Mouse (Mus musculus) common myeloid progenitor, adult 5-6 weeks (primary cell): ENCODE measurements around the gene Sntb2. TPM values are rescaled to one million over a fixed set of nuclear protein-coding genes. Genes with fewer than 3 reads are reported as not detected.
"Not testable (repeated sequence)": the region's sequence is repeated elsewhere in the genome, so short reads cannot be mapped to it uniquely, and the experiment has no call there.

Experiments used
- ATAC-seq: replicated peaks from 2 replicates; pipeline ENCODE4 v1.8.0; 2016; ENCODE audit warnings: low read depth, mild to moderate bottlenecking, moderate TSS enrichment, inconsistent platforms; ENCODE audit not compliant: poor library complexity, severe bottlenecking
- total RNA-seq: library from RNA; stranded (forward); fragments of 200-1000, 187-1606 nt; gene quantifications from 2 replicates; pipeline ENCODE4 v1.2.3, GENCODE M21; 2017

Gene Sntb2
- total RNA-seq, 1 experiment from 2014 or later, result 1.9 TPM

- ATAC-seq, result peak; percentile 62
Measured at GRCm38 (mm10) chr8:107030058-107030457, 94.5 kb downstream of the Sntb2 start.

- peak; percentile 86 for ATAC-seq
Measured at GRCm38 (mm10) chr8:107030650-107031576, 95.4 kb downstream of the Sntb2 start, which contains the start of gene Vps4a. TSS of gene Vps4a (plus strand) at chr8:107031222.

- ATAC-seq, result no peak
Measured at GRCm38 (mm10) chr8:107031577-107032090, 96.1 kb downstream of the Sntb2 start.

GRCm38 (mm10) chr8:107033609-107034008 is 98.1 kb downstream of the Sntb2 start:
- ATAC-seq, result not testable (repeated sequence)

GRCm38 (mm10) chr8:107035641-107036040 is 100.1 kb downstream of the Sntb2 start:
- no peak for ATAC-seq

DNA sequence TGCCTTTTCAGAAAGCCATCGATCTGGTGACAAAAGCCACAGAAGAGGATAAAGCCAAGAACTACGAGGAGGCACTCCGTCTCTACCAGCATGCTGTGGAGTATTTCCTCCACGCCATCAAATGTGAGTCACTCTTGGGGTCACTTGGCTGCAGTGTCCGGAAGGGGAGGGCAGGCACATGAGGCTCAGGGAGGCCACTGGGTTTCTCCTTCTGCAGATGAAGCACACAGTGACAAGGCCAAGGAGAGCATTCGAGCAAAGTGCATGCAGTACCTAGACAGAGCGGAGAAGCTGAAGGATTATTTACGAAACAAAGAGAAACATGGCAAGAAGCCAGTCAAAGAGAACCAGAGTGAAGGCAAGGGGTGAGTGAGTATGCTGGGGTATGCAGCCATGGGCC is 101.1 kb downstream of the Sntb2 start:
- no peak for ATAC-seq

DNA sequence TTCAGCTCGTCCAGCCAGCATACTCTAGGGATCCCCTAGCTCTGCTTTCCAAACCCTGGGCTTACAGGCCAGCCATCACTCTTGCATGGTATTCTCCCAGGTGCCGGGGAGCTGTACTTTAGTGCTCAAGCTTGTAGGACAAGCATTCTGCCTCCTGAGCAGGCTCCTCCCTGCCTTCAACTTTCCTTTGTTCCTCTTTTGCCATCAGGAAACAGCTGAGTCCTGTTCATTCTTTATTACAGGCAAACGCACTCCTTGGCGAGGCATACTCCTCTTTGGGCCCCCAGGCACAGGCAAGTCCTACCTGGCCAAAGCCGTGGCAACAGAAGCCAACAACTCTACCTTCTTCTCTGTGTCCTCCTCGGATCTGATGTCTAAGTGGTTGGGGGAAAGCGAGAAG is 105.1 kb downstream of the Sntb2 start:
- peak; percentile 62 for ATAC-seq

DNA sequence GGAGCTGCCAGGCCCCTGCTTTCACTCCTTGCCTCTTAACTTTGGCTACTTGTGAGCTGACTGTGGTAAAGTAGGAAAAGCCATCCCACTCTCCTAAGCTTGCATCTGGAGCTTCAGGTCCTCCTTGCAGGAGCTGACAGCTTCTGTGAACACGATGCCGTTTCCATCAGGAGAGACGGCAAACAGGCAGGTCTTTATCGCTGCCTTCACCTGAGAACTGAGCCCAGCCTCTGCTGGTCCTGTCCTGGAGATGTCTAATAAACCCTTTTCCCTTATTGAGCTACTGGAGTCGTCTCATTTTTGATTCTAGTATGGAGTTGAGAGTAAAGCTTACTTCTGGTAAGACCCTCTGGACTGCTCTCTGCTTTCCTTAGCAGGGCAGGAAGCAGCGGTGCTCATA is 109.9 kb downstream of the Sntb2 start:
- ATAC-seq, result no peak

GRCm38 (mm10) chr8:107046976-107047375 is 111.4 kb downstream of the Sntb2 start:
- ATAC-seq, result no peak

DNA sequence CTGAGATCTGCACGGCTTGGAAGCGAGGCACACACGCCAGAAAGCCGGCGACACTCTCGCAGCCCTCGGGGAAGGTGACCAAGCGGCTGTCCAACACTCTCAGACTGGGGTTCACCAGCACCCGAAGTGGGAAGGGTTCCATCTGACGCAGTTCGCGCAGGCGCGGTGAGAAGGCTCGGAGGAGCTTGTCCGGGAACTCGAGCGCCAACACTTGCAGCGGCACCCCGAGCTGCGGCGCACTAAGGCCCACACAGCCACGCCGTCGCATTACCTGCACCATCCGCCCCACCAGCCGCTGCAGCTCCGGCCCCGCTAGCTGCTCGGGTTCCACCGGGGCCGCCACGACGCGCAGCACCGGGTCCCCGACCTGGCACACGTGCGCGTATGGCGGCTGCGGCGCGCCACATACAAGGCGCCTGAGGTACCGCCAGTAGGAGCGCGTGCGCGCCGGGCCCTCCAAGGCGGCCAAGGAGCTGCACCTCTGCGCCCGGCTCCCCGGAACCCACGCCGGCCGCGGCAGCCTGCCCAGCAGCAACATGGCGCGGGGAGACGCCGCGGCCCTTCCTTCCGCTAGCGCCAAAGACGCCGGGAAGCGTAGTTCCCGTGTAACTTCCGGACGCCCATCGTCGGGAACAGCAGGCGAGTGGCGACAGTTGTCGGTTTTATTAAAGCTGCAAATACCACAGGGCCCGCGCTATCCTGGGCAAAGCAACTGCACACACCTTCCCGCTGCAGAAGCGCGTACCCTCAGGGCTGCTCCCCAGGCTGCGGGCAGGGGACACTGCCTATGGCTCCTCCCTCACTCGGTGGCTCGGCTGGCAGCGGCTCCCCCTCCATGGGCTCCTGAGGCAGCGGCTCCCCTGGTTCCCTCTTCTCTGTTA is 112.8 kb downstream of the Sntb2 start, which contains the start of gene Pdf:
Pdf (minus strand) TSS at position 554 of the 881 bp plus-strand sequence.
- peak; percentile 85 for ATAC-seq

GRCm38 (mm10) chr8:107049480-107049879 is 113.9 kb downstream of the Sntb2 start:
- ATAC-seq, result no peak

DNA sequence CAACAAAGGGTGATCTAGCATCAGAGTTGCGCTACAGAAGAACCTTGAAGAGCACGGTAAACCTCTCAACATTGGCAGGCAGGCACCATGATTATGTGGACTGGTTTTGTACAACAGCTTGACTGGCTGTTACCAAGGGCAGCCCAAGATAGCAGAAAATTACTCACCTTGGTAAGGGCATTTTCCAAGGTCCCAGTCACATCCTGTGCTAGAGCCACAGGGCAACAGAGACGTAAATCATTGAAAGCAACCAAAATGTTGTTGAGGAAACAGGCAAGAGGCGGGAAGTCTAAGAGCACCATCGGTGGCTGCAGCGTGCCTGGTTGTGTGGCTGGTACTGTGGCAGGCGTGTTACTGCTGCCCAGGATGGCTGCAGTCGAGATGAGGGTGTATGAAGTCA is 116.5 kb downstream of the Sntb2 start:
- no peak for ATAC-seq

DNA sequence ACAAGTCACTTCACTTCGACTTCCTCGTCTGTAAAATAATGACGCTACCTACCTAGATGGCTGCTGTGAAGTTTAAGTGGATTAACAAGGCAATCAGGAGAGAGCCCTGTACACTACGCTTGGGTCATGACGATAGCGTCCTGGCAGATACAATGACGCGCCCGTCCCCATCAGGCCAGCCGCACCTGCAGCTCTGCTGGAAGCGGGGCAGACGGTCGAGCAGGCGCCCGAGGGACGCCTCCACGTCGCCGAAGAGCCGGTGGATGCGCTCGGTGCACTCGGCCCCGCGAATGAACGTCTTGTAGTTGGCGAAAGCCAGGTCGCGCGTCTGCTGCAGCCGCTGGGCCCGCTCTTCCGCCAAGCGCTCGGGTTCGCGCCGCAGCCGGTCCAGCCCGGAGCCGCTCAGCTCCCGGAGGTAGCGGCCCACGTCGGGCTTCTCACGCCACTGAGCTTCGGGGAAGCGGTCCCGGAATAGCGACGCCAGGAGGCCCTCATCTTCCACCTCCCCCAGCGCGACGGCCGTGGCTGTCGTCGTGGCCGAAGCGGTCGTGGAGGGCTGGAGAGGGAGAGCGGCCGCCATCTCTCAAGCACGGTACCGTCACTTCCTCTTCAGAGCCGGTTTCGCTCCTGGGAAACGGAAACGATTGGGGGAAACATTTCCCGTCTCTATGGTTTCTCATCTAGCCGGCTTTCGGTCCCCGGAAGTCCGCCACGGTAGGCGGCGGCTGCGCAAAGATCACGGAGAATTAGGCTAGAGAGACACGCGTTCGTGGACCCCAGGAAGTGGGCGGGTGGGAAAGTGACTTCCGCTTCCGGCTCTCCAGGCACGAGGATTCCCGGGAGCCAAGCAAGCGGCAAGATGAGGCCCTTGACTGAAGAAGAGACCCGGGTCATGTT is 120.8 kb downstream of the Sntb2 start, which contains the start of the genes Cog8 and Nip7:
Cog8 (minus strand) TSS at position 614 of the 897 bp plus-strand sequence.
Nip7 (plus strand) TSS at position 802 of the 897 bp plus-strand sequence.
- peak; percentile 93 for ATAC-seq

DNA sequence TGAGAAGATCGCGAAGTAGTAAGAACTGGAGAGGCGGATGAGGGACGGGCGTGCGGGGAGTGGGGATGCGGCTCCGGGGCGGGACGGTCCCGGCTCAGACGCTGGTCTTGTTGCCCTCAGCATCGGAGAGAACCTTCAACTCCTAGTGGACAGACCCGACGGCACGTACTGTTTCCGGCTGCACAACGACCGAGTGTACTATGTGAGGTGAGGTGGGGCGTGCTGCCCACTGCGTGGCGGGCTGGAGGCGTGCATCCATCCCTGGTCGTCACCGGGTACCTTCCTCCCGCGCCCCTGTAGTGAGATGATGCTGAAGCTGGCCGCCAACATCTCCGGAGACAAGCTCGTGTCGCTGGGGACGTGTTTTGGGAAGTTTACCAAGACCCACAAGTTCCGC is 121.4 kb downstream of the Sntb2 start:
- peak; percentile 61 for ATAC-seq

GRCm38 (mm10) chr8:107062613-107063012 is 127.1 kb downstream of the Sntb2 start:
- ATAC-seq, result no peak

DNA sequence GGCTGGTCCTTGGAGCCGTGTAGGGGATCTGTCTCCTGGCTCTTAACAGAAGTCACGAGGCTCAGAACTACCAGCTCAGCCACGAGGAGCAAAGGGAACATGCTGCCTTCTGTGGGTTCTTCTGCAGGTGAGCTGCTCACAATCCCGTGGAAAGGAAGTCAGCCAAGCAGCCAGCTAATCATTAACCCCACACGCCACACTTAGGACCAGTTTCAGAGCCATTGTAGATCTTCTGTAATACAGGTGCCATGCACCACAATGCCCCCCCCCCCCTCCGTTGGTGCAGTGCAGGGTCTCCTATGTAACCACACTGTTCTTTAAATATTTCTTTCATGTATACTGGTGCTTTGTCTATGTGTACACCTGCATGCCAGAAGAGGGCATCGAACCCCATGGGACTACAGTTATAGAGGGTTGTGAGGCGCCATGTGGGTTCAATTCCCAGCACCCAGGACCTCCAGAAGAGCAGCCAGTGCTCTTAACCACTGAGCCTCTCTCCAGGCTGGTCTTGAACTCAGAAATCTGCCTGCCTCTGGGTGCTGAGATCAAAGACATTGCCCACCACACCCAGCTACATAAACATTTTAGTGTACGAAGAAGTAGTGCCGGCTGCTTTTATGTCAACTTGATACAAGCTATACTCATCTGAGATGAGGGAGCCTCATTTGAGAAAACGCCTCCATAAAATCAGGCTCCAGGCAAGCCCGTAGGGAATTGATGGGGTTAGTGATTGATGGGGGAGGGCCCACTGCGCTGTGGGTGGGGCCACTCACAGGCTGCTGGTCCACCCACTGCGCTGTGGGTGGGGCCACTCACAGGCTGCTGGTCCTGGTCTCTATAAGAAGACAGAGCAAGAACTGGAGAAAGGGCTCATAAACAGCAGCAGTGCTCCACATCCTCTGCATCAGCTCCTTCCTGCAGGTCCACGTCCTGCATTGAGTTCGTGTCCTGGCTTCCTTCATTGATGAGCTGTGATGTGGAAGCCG is 130.3 kb downstream of the Sntb2 start, which contains the start of gene Tmed6:
Tmed6 (minus strand) TSS at position 134 of the 986 bp plus-strand sequence.
- peak; percentile 82 for ATAC-seq
